9 mouse cellular contexts compared by ENCODE assay signal in genomic region chr6:120111984-120112803, GRCm38 (mm10). TPM values are rescaled to one million over a fixed set of nuclear protein-coding genes. Genes with fewer than 3 reads are reported as not detected.
A peak's percentile ranks its signal among the peaks of the same experiment; 100 is the strongest.
DNase-seq lines count a peak whose midpoint lies in the region; ATAC-seq lines count a peak whose summit lies in the region.
"Had no signal": no experiment of that assay in that cellular context is flagged by ENCODE, and none has a peak within 500 bp of the region (broad histone marks: within the 10 kb centered on the region; RNA-seq: fewer than 3 reads in every experiment).

No protein-coding gene starts in this region.

- no peak overlapping the region for H3K9ac ChIP-seq in forebrain, embryonic 12.5 days

- intact Hi-C loops in heart, postnatal 14 days (cut with DNase I) = loop anchor here (2.0 kb wide), 2 partner anchors 35 to 73 kb away; partner anchors contain the start of gene Wnk1

- peak; percentile 94 for ATAC-seq in forebrain, embryonic 12.5 days (ENCODE audit: low FRiP score)

- H3K27me3 ChIP-seq in forebrain, embryonic 12.5 days = no peaks in the 10 kb centered on the region

- DNase-seq in CD8-positive naive resting alpha-beta T cell, adult 2 months (ENCODE audit: low read depth in 2 of 2, low spot score in 2 of 2) = peak; percentile 34 to 38
- DNase-seq in adrenal gland, postnatal 4 days (ENCODE audit: low spot score in 2 of 2) = peak; percentile 18 to 51
- peak; percentile 82 to 84 for DNase-seq in heart, postnatal 14 days
- peak; percentile 85 to 92 for DNase-seq in kidney, postnatal 4 days
- peak; percentile 90 for DNase-seq in lung, postnatal 10 days
- DNase-seq in ovary, postnatal 10 days (ENCODE audit: low spot score) = peak; percentile 46
- DNase-seq in thymus, postnatal 10 days (ENCODE audit: low spot score in 2 of 2) = peak; percentile 68 to 74

- no peaks in the 10 kb centered on the region for H3K36me3 ChIP-seq in forebrain, embryonic 12.5 days (replicated peaks)

- H3K4me2 ChIP-seq in forebrain, embryonic 12.5 days = peak overlapping the region; percentile 50

- H3K9me3 ChIP-seq in forebrain, embryonic 12.5 days = no peaks in the 10 kb centered on the region

- H3K27ac ChIP-seq in forebrain, embryonic 12.5 days = peak overlapping the region; percentile 83

- H3K4me1 ChIP-seq in forebrain, embryonic 12.5 days = peaks cover 26% of the 10 kb centered on the region

- H3K4me3 ChIP-seq in forebrain, embryonic 12.5 days (replicated peaks) = peak overlapping the region; percentile 22

- WGBS in forebrain, embryonic 12.5 days = 8% methylated on average over 20 of the region's 22 CpGs

RNA-seq across cellular contexts. Expression of gene Ninj2, which starts 19.0 kb away (rescaled TPM):
- not detected for total RNA-seq in adrenal gland, postnatal 4 days (2021)
- not detected in 2 replicates for polyA plus RNA-seq in forebrain, embryonic 12.5 days (2016; fragmentation: Nextera tagmentation; extraction: Ambion mirVana)
- not detected for total RNA-seq in heart, postnatal 14 days (2021)
- polyA plus RNA-seq: large intestine, adult 2 months had no signal

Comparison
In these comparisons a context has a peak if more than half of its experiments do, and no peak if none do; other contexts are left out.
1. Peak in every context shown above with its lines: DNase-seq, ATAC-seq, H3K4me3 ChIP-seq and H3K27ac ChIP-seq.
2. DNase-seq: peak in every context shown above with its lines; median percentile 90 in lung, postnatal 10 days; 88 in kidney, postnatal 4 days; 83 in heart, postnatal 14 days; 71 in thymus, postnatal 10 days; 46 in ovary, postnatal 10 days; 36 in CD8-positive naive resting alpha-beta T cell, adult 2 months; 34 in adrenal gland, postnatal 4 days.